Mouse (Mus musculus) hematopoietic stem cell, adult 5-6 weeks (primary cell): ENCODE measurements around the gene Fam227b. TPM values are rescaled to one million over a fixed set of nuclear protein-coding genes. Genes with fewer than 3 reads are reported as not detected.

Source experiments
- ATAC-seq, 2 experiments: fragments of 125-278 bp in 1 of 2; replicated peaks in 1 of 2; 2 replicates each; pipeline ENCODE4 v1.8.0; 2016 to 2017; ENCODE audit warnings: inconsistent platforms in 2 of 2, mild to moderate bottlenecking in 2 of 2, moderate number of reproducible peaks in 2 of 2, low read depth in 1 of 2, moderate TSS enrichment in 1 of 2; ENCODE audit not compliant: low FRiP score in 2 of 2, poor library complexity in 2 of 2, severe bottlenecking in 2 of 2, insufficient read depth in 1 of 2, low TSS enrichment in 1 of 2
- total RNA-seq: library from RNA; stranded (forward); fragments of 172-1452, 232-1000 nt; gene quantifications from 2 replicates; pipeline ENCODE4 v1.2.3, GENCODE M21; 2017

The Fam227b gene
- total RNA-seq, 1 experiment from 2014 or later: not detected

GRCm38 (mm10) chr2:125936396-125936795, 215.4 kb downstream of the Fam227b start:
- ATAC-seq: no peak

GRCm38 (mm10) chr2:125933977-125934376, 217.8 kb downstream of the Fam227b start:
- ATAC-seq: no peak

Other genes with a start within 250 kb of the Fam227b start
- gene Fgf7, start 117.3 kb downstream of the Fam227b start, total RNA-seq: not detected in 2 replicates
- 16.4 and 18.9 TPM in 2 replicates for gene Dtwd1, start 137 bp upstream of the Fam227b start, total RNA-seq
- gene Gm17555, start 63.1 kb upstream of the Fam227b start, total RNA-seq: not detected in 2 replicates